Mouse (Mus musculus): Measurements from ENCODE around the gene Tmem17.

Gene Tmem17

DNA sequence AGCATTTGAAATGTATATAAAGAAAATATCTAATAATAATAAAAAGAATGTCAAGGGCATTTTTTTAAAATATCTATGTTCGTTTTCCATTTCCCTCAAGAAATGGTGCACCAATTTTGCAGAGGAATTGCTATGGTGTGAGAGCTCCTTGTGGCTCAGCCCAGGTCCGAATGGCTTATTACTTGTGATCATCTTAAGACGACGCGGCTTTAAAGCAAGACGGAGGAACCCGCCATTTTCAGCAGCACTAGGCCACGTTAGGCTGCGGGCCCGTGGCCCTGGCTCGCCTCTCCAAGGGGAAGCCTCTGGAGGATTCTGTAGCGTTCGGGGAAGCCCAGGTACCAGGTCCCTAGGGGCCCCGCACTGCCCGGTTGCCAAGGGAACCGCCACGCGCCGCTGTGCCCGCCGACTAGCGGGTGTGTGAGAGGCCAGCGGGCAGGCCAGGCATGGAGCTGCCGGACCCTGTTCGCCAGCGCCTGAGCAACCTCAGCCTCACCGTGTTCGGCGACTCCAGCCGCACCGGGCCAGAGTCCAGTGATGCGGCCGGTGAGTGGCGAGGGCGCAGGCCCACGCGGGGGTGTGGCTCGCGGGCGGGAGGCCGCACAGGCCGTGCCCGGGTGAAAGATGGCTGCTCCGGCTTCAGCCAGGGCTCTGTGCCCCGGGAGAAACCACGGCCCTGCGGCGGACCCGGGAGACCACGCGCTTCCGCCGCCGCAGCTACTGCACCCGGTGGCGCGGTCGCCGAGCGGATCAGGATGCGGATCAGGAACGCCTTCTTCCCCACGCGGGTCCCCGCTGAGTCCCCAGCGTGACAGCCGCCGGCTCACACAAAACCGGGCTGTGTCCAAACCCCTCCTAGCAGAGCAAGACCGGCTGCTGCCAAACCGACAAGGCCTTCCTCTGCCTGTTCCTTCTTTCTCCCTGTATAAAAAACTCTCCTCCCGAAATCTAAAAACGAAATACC is at the start of gene Tmem17:
Gene Tmem17 (plus strand): TSS at position 51 of the 964 bp plus-strand sequence.
- peak; percentile 95 for DNase-seq (ENCODE audit: low read depth, low spot score)

DNA sequence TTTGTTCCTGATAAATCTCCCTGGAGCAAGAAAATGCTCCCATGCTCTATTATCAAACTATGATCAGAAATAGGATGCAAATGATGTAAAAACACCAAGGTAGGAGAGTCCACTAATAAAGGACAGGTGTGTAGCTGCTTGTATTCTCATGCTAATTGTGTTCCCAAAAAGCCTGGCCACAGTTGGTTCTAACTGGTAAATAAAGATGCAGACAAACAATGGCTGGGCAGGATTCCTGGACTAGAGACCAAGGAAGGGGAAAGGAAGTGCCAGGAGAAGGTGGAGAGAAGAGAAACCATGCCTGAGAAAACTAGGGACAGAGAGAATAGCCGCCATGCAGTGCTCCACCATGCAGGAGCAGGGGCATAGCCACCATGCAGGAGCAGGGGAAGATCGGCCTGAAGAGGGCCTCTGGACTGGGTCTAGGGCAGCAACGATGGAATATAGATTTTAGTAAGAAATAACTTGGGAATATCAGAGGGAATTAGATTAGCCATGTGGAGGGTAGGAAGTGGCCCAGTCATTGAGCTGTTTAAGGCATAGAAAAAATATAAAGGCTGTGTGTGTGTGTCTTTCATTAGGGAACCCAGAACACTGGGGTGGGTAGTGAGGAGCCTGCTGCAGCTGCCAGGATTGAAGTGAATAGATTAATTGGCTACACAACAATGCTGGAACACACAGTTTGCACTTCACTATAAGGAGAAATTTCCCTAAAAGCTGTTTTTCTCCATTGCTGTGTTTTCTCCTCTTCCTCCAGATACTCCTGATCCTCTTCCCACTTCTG is 31.9 kb upstream of the Tmem17 start:
- DNase-seq (ENCODE audit: low read depth, low spot score), result no peak

DNA sequence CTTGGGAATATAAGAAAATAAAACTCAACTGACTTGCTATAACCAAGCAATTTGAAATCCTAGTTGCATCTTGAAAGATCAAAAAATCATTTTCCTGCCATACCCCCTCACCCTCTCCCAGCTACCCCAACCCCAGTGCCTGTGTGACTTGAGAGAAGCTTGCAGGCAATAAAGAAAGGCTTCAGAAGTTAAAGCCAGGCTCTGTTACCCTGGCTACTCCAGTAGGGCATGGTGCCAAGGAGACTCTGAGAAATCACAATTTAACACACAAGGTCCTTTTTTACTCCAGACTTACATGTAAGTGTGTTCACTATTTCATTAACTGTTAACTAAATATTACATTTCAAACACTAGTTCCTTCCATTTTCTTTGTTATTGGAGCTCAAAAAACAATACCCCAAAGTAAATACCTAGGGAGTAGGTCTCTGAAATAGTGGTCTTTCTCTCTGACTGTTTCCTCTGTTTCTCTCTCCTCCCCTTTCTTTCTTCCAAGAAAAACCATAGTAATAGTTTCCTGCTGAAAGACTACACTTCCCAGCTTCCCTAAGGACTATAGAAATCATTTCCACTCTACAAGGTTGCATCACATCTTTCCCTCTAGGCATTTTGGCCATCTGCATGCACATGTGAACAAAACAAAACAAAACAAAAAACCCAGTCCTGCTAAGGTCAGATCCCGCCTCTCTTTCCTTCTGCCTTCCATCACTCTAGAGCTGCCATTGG is 30.1 kb upstream of the Tmem17 start:
- peak; percentile 17 for DNase-seq (ENCODE audit: low read depth, low spot score)

DNA sequence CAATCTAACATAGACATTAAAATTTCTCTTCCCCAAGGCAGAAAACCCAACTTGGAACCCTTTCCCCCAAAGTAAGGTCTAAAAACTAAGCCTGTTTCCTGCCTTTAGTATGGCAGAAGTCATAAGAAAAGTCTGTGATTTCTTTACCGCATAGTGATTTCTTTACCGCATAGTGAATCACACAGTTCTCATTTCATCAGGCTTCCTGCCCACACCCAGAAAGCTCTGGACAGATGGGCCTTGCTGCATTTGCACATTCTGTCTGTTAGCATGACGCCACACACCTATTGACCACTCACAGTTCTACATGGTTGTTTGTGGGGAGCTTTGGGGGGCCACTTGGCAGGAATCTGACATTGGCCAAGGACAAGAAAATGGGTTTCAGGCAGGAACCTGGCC is 29.5 kb upstream of the Tmem17 start:
- DNase-seq (ENCODE audit: low read depth, low spot score), result peak; percentile 34

DNA sequence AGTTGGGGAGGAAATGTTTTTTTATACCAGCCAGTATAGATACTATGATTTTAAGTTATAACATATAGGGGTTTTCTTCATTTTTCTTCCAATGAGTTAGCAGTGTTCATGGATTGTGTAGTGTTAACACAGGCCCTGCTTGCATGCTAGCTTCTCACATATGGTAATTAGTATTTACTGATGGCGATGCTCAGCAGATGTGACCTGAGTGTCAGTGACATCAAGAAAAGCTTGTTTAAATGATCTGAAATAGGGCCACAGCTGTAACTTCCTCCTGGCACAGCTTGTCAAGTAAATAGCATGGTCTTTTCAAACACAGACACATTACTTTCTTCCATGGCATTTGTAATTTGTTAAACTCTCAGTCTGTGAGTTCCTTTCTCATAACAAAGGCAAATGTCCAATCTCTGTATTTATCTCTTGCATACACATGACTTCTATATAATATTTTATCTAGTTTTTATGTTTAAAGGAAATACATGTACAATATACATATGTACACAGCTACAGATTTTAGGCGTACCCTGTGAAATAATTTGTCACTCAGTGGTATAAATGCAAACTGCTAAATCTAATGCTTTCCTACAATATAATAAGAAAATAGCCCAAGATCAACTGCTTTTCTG is 18.1 kb upstream of the Tmem17 start:
- DNase-seq (ENCODE audit: low read depth, low spot score), result peak; percentile 14

DNA sequence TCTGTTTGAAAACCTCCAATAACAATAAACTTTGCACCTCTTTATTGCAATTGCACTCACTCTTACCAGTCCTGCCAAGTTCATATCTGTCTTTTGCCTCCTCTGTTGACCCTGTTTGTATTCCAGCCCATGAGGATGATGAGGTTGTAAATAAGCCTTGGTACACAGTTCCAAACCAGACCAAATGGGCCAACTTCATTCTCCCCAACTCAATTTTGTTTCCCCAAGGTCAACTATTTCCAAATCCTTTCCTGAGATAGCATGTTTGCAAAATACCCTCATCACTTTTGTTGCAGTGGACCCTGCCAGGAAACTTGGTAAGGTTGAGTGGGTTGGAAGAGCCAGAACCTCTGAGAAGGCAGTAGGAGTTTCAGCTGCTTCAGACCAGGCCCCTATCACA is 16.9 kb upstream of the Tmem17 start:
- DNase-seq (ENCODE audit: low read depth, low spot score), result no peak

DNA sequence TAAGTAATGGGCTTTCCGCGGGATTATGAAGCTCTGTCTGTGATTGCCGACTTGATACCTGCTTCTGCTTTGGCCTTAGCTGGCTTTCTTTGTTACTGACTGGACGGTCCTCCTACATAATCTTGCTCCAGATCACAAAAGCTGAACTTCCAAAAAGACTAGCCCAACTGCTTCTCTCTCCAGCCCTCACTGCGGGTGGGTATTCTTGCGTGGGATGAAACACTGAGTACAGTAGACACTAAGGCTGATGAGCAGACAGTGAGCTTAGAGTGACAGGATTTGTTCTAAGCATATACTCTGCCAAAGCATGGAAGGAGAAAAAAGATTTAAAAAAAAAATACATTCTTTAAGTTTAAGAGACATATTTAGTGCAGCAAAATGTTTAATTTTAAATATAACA is 12.5 kb upstream of the Tmem17 start:
- peak; percentile 51 for DNase-seq (ENCODE audit: low read depth, low spot score)

DNA sequence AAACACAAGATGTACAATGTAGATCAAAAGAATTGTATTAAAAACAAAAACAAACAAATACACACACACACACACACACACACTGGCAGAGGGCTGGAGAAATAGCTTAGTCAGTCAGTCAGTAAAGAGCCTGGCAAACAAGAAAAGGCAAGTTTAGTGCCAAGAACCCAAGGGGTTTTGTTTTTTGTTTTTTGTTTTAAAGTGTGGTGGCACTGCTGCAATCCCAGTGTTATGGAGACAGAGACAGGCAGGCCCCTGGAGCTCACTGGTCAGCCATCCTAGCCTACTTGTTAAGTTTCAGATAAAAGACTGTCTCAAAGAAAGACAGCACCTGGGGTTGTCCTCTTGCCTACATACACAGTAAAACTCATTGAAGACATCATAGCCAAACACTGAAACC is 12.0 kb upstream of the Tmem17 start:
- DNase-seq (ENCODE audit: low read depth, low spot score), result no peak

DNA sequence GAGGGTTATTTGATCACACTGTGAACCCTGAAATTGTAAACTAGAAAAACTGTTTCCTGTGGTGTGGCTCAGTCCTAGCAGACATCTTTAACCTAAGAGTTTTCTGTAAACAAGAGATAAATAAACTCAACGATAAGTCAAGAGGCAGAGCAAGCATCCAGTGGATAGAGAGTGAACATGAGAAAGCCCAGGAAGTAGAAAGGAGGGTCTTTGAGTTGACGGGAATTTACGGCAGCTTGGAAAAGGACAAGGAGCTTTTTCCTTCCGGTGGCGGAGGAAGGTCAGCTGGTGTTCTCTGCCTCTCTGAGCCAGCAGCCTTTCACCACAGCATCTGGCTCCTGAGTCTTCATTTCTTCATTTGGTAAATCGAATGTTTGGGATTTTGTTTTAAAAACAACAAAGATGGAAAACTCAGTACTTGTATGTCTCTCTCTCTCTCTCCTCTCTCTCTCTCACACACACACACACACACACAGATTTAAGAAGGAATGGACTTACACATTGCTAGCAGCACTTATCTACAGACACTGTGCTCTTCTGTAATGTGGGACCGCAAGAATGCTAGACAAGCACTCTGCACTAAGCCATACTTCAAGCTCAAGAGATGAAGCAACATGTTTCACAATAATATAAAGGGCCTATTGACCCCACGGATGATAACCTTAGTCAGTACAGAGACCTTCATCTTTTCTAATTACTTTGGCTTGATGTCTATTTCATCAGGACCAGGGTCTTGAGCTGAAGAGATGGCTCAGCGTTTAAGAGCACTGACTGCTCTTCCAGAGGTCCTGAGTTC is 10.9 kb upstream of the Tmem17 start:
- DNase-seq (ENCODE audit: low read depth, low spot score), result no peak

DNA sequence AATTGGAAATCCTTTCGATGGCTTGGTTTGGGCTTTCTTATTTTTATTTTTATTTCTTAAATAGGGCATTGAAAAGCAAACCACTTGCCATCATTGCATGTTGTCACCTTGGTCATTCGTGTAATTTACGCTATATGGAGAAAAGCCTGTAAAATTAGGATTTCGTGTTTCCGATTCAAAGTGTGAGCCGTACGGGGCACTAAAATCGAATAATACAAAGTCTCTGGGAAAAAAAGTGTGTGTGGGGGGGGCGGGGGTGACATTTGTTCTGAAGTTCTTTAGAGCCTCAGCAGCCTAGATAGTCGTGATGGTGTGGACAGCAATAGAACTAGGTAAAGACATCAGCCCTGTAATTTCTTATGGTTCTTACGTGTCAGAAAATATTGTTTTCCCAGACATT is 1.2 kb downstream of the Tmem17 start:
- DNase-seq (ENCODE audit: low read depth, low spot score), result peak; percentile 17

DNA sequence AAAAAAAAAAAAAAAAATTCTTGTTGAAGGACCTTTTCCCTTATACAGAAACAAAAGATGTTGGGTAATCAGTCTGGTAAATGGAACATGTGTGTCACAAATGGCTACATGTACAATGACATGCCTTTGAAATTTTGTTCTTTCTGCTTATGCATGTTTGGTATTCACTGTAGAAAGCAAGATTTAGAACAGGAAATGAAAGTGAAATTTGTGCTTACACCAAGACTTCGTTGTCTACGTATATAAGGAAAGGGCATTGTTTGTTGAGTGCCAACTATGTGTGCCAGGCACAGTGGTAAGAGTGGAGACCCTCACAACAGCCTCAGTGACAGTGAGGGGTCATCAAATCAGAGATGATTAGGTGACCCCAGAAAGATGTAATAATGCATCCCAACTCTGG is 3.2 kb downstream of the Tmem17 start:
- DNase-seq (ENCODE audit: low read depth, low spot score), result no peak

DNA sequence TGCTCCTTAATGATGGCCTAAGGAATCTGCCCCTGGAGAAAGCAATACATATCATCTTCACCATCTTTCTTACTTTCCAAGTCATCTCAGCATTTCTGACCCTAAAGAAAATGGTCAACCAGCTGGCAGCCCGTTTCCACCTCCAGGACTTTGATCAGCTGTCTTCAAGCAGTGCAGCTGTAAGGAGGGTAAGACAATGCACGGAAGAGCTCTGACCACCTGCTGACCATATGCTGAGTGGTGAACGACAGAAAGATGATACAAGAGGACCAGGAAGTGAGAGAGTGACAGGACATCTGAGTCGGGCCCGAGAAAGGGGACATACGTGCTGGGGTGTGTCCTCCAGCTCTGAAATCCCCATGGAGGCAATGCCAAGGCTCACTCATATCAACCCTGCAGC is 6.6 kb downstream of the Tmem17 start:
- no peak for DNase-seq (ENCODE audit: low read depth, low spot score)

DNA sequence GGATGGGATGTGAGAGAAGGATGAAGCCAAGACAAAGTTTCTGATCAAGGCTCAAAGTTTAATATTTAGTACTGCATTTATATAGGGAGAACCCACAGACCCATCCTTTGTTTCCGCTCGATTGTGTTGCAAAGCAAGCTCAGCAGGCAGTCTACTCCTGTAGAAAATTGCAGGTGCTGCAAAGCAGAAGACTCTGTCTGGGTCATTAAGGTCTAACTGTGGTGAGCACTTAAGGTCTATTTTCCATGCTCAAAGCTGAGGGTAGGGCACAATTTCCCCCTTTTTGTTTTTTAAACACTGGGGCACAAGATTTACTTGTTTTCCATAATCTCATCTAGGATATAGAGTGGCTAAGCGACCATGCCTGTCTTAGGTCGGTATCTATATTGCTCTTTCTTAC is 8.4 kb downstream of the Tmem17 start:
- DNase-seq (ENCODE audit: low read depth, low spot score), result no peak

DNA sequence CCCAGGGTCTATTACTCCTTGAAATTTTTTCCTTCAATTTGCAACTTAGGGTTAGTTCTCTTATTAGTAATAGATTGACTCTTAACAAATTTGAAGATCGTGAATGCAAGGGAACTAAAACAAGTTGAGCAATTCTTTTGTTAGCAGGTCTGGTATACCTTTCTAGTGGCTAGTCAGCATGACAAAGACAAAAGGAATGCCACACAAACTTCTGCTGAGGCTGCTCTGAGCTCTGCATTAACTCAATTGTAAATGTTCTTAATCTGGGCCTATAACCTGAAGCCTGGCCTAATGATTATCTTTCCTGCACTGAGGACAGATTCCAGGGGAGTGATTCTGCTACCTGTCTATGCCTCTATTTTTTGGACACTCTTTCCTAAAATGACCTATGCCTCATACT is 12.7 kb downstream of the Tmem17 start:
- no peak for DNase-seq (ENCODE audit: low read depth, low spot score)

DNA sequence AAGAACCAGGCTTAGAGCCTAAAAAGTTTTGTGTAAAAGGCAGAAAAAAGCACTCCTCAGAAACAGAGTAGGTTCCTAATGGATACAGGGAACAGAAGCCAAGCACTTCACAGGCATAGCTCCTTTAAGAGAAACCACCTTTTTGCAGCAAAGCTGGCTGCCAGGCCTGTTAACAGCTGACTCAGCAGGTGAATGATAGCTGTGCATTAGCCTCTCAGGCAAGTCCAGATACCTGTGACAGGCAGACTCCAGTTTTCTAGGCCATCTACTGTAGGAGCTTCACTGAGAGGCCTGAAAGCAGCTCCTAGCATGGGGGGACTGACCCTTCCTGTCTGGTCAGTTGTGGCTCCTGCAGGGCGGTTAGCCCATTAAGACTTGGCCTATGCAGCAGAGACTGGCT is 28.7 kb downstream of the Tmem17 start:
- peak; percentile 24 for DNase-seq (ENCODE audit: low read depth, low spot score)

DNA sequence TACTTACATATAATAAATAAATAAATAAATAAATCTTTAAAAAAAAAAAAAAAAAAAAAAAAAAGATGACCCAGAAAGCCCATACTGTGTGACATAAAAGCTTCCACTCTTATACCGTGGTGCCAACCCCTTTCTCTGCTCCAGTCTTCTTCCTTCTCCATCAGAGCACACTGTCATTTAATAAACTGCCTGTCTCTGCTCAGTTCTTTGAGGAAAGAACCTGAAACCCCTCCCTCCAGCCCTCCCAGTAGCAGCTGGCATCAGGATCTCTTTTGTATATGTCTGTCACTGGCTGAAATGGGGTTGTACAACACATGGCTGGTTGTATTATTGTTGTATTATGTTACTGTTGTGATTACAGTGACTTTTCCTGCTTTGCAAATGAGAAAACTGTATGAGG is 48.2 kb downstream of the Tmem17 start:
- no peak for DNase-seq (ENCODE audit: low read depth, low spot score)

DNA sequence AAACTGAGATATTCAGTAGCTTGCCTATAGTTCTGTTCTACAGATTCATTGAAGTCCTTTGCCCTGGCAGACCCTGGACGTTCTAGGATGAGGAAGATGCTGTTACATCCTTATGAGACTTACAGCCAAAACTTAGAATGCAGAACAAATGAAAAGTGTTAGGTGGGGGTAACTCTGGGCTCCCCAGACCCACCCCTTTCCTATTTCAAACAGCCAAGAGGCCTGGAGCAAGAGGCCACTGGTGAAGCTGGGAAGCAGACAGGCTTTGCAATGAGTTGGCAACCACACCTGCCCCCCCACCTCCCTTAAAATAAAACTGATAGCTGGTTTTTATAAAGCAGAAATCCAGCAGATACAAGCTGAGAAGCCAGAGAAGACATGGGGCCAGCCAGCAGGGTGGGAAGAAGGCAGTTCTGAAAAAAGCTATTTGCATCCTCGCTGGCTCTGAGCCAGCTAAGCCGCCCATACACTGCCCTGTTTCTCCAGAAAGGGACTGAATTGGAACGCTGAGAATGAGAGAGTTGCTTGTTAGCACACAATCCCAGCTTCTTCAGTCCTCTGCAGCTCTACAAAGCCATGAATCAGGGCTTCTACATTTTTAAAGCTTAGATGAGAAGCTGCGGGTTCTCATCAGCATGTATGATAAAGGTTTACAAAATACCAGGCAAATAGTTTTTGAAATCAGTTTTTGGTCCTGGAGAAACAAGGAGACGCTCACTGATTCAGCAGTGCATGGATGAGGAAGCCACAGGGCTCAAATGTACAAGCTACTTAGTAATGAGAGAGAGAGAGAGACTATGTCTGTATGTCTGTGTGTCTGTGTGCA is 48.8 kb downstream of the Tmem17 start:
- DNase-seq (ENCODE audit: low read depth, low spot score), result peak; percentile 91

DNA sequence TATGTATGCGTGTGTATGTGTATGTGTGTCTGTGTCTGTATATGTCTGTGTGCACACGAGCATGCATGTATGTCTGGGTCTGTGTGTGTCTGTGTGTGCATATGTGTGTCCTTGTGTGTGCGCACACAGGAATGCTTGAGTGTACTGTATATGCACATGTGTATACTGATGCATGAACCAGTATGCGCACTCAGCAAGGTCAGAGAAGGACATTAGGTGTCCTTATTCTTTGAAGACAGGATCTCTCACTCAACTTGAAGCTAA is 49.4 kb downstream of the Tmem17 start:
- no peak for DNase-seq (ENCODE audit: low read depth, low spot score)

DNA sequence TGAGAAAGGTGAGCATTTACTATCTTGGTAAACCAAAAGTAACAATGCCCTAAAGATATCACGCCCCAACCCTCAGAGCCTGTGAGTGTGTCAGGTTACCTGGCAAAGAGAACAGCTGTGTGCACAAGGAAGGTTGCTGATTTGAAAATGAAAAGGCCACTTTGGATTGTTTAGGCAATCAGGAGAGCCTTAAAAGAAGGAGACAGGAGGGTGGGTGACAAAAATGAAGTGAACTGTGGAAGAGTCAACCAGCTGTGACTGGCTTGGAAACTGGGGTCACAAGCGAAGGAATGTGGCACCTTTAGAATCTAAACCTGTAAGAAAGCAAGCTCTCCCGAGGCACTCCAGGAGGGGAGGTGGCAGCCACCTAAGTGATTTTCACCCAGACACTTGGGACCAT is 51.8 kb downstream of the Tmem17 start:
- no peak for DNase-seq (ENCODE audit: low read depth, low spot score)

DNA sequence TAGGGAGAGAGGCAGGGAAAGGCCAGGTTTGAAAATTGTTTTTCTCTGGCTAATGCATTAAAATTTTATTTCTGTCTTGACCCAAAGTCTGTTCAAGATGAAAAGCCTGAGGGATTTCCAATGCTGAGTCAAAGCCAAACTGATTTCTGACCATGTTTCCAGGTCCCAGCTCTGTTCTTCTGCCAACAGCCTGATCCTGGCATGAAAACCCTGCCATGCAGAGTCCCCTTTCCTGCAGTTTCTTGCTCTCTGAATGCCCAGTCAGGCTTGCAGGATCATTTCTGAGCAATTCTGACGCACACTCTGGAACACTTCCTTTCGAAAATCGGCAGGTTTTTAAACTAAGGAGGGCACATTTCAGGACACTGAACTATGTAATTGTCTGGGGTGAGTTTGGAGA is 52.8 kb downstream of the Tmem17 start:
- no peak for DNase-seq (ENCODE audit: low read depth, low spot score)

Data from brain, adult 2 months (tissue).